Mouse (Mus musculus): ENCODE results near the gene Gm7029. TPM values are rescaled to one million over a fixed set of nuclear protein-coding genes. Genes with fewer than 3 reads are reported as not detected.
"Not testable (repeated sequence)": the region's sequence is repeated elsewhere in the genome, so short reads cannot be mapped to it uniquely, and the experiment has no call there.

Gene Gm7029
- polyA plus RNA-seq, 1 experiment: 3.0 TPM

- peak; percentile 18 for DNase-seq
- TF ChIP-seq CTCF (IDR thresholded peaks at IDR 0.05; ENCODE audit: borderline replicate concordance, control insufficient read depth, extremely low read depth, insufficient read depth, low read length, poor library complexity): no peak
- no peak for TF ChIP-seq POLR2A (IDR thresholded peaks at IDR 0.05; ENCODE audit: control insufficient read depth, extremely low read depth, insufficient read depth, low read length, poor library complexity)
- Histone ChIP-seq H3K4me3 (ENCODE audit: control insufficient read depth, insufficient read depth, low read length) (no peak overlapping the region), H3K27ac (ENCODE audit: control insufficient read depth, insufficient read depth, low read length) (no peak overlapping the region), H3K27me3 (ENCODE audit: control insufficient read depth, insufficient read depth, low read length) (no peaks in the 10 kb centered on the region), H3K36me3 (ENCODE audit: control insufficient read depth, insufficient read depth, low read length) (peaks cover 16% of the 10 kb centered on the region), H3K4me1 (replicated peaks; ENCODE audit: control insufficient read depth, insufficient read depth, low read length) (no peaks in the 10 kb centered on the region)
- WGBS: 97% methylated on average over 11 of the region's 11 CpGs
These were observed 774 bp downstream of the Gm7029 start for GRCm38 (mm10) chr17:33874411-33874810.

- H3K4me3 ChIP-seq (ENCODE audit: control insufficient read depth, insufficient read depth, low read length); H3K4me1 ChIP-seq (replicated peaks; ENCODE audit: control insufficient read depth, insufficient read depth, low read length); H3K27me3 ChIP-seq (ENCODE audit: control insufficient read depth, insufficient read depth, low read length); H3K27ac ChIP-seq (ENCODE audit: control insufficient read depth, insufficient read depth, low read length); DNase-seq: not testable (repeated sequence)
- H3K36me3 ChIP-seq (ENCODE audit: control insufficient read depth, insufficient read depth, low read length): peaks cover 17% of the 10 kb centered on the region
- 96% methylated on average over 5 of the region's 5 CpGs for WGBS
These were observed 2.2 kb downstream of the Gm7029 start for GRCm38 (mm10) chr17:33875797-33876196.

- WGBS: 97% methylated on average over 10 of the region's 11 CpGs
- not testable (repeated sequence) for H3K27ac ChIP-seq (ENCODE audit: control insufficient read depth, insufficient read depth, low read length); H3K4me1 ChIP-seq (replicated peaks; ENCODE audit: control insufficient read depth, insufficient read depth, low read length); H3K4me3 ChIP-seq (ENCODE audit: control insufficient read depth, insufficient read depth, low read length); H3K27me3 ChIP-seq (ENCODE audit: control insufficient read depth, insufficient read depth, low read length); DNase-seq
- H3K36me3 ChIP-seq (ENCODE audit: control insufficient read depth, insufficient read depth, low read length): peaks cover 18% of the 10 kb centered on the region
These were observed 10.7 kb downstream of the Gm7029 start for GRCm38 (mm10) chr17:33884320-33884719.

- H3K27ac ChIP-seq (ENCODE audit: control insufficient read depth, insufficient read depth, low read length); H3K4me1 ChIP-seq (replicated peaks; ENCODE audit: control insufficient read depth, insufficient read depth, low read length); H3K36me3 ChIP-seq (ENCODE audit: control insufficient read depth, insufficient read depth, low read length); DNase-seq; H3K4me3 ChIP-seq (ENCODE audit: control insufficient read depth, insufficient read depth, low read length); H3K27me3 ChIP-seq (ENCODE audit: control insufficient read depth, insufficient read depth, low read length): not testable (repeated sequence)
- 93% methylated on average over 2 of the region's 2 CpGs for WGBS
These were observed 14.2 kb downstream of the Gm7029 start for GRCm38 (mm10) chr17:33887802-33888201.

GRCm38 (mm10) chr17:33888230-33888629 lies 14.6 kb downstream of the Gm7029 start:
- H3K27ac ChIP-seq (ENCODE audit: control insufficient read depth, insufficient read depth, low read length); H3K4me1 ChIP-seq (replicated peaks; ENCODE audit: control insufficient read depth, insufficient read depth, low read length); H3K36me3 ChIP-seq (ENCODE audit: control insufficient read depth, insufficient read depth, low read length): not testable (repeated sequence)

GRCm38 (mm10) chr17:33889941-33890532 lies 16.4 kb downstream of the Gm7029 start:
- H3K4me3 ChIP-seq (ENCODE audit: control insufficient read depth, insufficient read depth, low read length): peak overlapping the region; percentile 59
- H3K4me1 ChIP-seq (replicated peaks; ENCODE audit: control insufficient read depth, insufficient read depth, low read length); H3K27ac ChIP-seq (ENCODE audit: control insufficient read depth, insufficient read depth, low read length); DNase-seq; H3K27me3 ChIP-seq (ENCODE audit: control insufficient read depth, insufficient read depth, low read length); H3K36me3 ChIP-seq (ENCODE audit: control insufficient read depth, insufficient read depth, low read length): not testable (repeated sequence)
- WGBS: under 1% methylated on average over 43 of the region's 44 CpGs

More at GRCm38 (mm10) chr17:33888230-33888629, 14.6 kb downstream of the Gm7029 start:
- H3K4me3 ChIP-seq (ENCODE audit: control insufficient read depth, insufficient read depth, low read length); H3K27me3 ChIP-seq (ENCODE audit: control insufficient read depth, insufficient read depth, low read length); DNase-seq: not testable (repeated sequence)

GRCm38 (mm10) chr17:33890533-33891059 lies 17.0 kb downstream of the Gm7029 start, which contains the start of gene Kifc1:
Gene Kifc1 (minus strand): TSS chr17:33890661.
- Histone ChIP-seq H3K4me3 (ENCODE audit: control insufficient read depth, insufficient read depth, low read length) (peak within 1 kb of the TSS; percentile 59), H3K27me3 (ENCODE audit: control insufficient read depth, insufficient read depth, low read length) (no peaks in the 10 kb centered on the region), H3K27ac (ENCODE audit: control insufficient read depth, insufficient read depth, low read length) (no peak within 1 kb of the TSS), H3K36me3 (ENCODE audit: control insufficient read depth, insufficient read depth, low read length) (peaks cover 3% of the 10 kb centered on the region; the same call in 1 of the 2 replicates), H3K4me1 (replicated peaks; ENCODE audit: control insufficient read depth, insufficient read depth, low read length) (peaks cover 4% of the 10 kb centered on the region; the same call in 1 of the 2 replicates)
- TF ChIP-seq CTCF (IDR thresholded peaks at IDR 0.05; ENCODE audit: borderline replicate concordance, control insufficient read depth, extremely low read depth, insufficient read depth, low read length, poor library complexity) (peak; percentile 97), POLR2A (IDR thresholded peaks at IDR 0.05; ENCODE audit: control insufficient read depth, extremely low read depth, insufficient read depth, low read length, poor library complexity) (0 out of 2 replicates have a peak, but pooled peaks have one; percentile 56)
- peak; percentile 99 for DNase-seq
- 1% methylated on average over 49 of the region's 49 CpGs for WGBS

All from thymus, adult 2 months (tissue).